Mouse (Mus musculus) embryonic fibroblast, embryonic 13.5 days (primary cell): ENCODE measurements at regions not wholly inside any gene's neighbourhood (a gene's known extent, or its start where the extent isn't known, plus 50 kb on each side); places are given as distances from the start of the nearest gene placed in this dataset.

Experiments
- CTCF ChIP-seq: IDR thresholded peaks from 2 replicates; pipeline ENCODE4 v1.5.1; 2011; ENCODE audit warnings: mild to moderate bottlenecking, control low read depth, low read length, moderate library complexity, borderline replicate concordance; ENCODE audit not compliant: insufficient read depth
- POLR2A ChIP-seq: IDR thresholded peaks from 2 replicates; pipeline ENCODE4 v1.6.1; 2011; ENCODE audit warnings: low read depth, mild to moderate bottlenecking, control low read depth, low read length, moderate library complexity

DNA sequence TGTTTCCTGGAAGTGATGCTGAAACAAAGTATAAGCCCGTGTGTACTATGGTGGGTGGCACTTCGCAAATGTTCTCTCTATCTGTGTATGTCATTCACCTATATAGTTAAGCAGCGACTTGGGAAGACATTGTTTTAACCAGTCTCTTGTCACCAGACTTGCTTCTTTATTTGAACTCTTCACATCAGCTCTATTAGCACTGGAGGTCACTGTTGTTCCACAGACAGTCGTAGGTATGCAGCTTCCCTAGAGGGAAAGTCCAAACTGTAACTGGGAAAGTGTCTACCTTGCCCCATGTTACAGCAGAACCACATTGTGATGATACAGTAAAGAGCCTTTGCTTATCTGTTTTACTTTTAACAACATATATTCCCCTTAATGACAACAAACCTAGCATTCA lies 69.5 kb downstream of the Mbl2 start:
- TF ChIP-seq CTCF (no peak), POLR2A (no peak)
